Mouse (Mus musculus): ENCODE data around the gene 4930470P17Rik. TPM values are rescaled to one million over a fixed set of nuclear protein-coding genes. Genes with fewer than 3 reads are reported as not detected.

4930470P17Rik gene
- not detected in 2 replicates for total RNA-seq (2014; rRNA removed)
- 0.21 and 0.26 TPM in 2 replicates for polyA plus RNA-seq (2015; fragmentation: Nextera tagmentation; extraction: Ambion mirVana)

DNA sequence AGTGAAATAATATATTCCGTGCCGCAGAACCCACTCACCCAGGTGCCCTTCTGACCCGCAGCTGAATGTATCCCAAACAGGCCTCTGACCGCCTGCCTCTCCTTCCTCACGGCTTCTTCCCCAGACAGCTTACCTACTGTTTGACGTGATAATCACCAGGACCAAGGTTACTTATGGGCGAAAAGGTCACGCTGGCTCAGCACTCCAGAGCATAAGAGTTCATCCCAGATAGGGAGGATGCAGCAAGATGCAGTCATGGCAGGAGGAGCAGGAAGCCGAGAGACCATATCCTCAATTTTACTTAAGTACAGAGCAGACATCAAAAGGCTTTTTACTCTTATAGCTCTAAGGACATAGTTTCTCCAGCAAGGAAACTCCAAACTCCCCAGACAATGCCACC is at the start of gene 4930470P17Rik:
TSS of gene 4930470P17Rik (minus strand) at position 101 of the 400 bp plus-strand sequence.
- Histone ChIP-seq H3K36me3 (ENCODE audit: insufficient read depth, low read length) (no peaks in the 10 kb centered on the region), H3K9me3 (ENCODE audit: low read length) (no peaks in the 10 kb centered on the region), H3K27ac (no peak within 1 kb of the TSS), H3K4me3 (ENCODE audit: low read length) (no peak within 1 kb of the TSS), H3K4me2 (ENCODE audit: low read depth, low read length) (no peak within 1 kb of the TSS), H3K27me3 (ENCODE audit: insufficient read depth, low read length) (no peaks in the 10 kb centered on the region), H3K9ac (replicated peaks; ENCODE audit: low read length) (no peak within 1 kb of the TSS), H3K4me1 (ENCODE audit: insufficient read depth, low read length) (no peaks in the 10 kb centered on the region)
- no peak for ATAC-seq
- 73% methylated on average over 9 of the region's 9 CpGs for WGBS
- no peak for TF ChIP-seq CTCF (IDR thresholded peaks at IDR 0.05; ENCODE audit: low read depth)
- DNase-seq (ENCODE audit: low spot score): no peak

DNA sequence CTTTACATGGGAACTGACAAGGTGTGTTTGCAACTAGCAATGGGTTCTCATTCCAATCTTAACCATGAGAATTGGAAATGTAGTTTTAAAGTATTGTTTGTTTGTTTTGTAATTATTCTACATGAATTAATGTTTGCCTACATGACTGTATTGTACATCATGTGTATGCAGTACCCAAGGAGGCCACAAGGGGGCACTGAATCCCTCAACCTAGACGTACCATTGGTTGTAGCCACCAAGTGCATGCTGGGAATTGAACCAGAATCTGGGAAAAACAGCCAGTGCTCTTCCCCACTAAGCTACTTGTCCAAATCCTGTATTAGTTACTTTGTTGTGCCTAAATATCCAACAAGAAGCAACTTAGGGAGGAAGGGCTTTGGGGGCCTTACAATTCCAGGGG is 49.7 kb upstream of the 4930470P17Rik start:
- no peak for DNase-seq (ENCODE audit: low spot score)
- ATAC-seq: no peak
- WGBS: 76% methylated on average over 1 of the region's 1 CpGs

GRCm38 (mm10) chr2:170648542-170648941 is 46.7 kb upstream of the 4930470P17Rik start:
- 39% methylated on average over 11 of the region's 11 CpGs for whole genome bisulfite sequencing
- no peak for DNase-seq (ENCODE audit: low spot score)
- H3K27ac ChIP-seq: no peak overlapping the region
- H3K27me3 ChIP-seq (ENCODE audit: insufficient read depth, low read length): no peaks in the 10 kb centered on the region
- no peak overlapping the region for H3K4me3 ChIP-seq (ENCODE audit: low read length)
- no peak for ATAC-seq
- no peaks in the 10 kb centered on the region for H3K36me3 ChIP-seq (ENCODE audit: insufficient read depth, low read length)
- H3K9ac ChIP-seq (replicated peaks; ENCODE audit: low read length): no peak overlapping the region
- H3K4me2 ChIP-seq (ENCODE audit: low read depth, low read length): no peak overlapping the region
- no peak for TF ChIP-seq CTCF (IDR thresholded peaks at IDR 0.05; ENCODE audit: low read depth)
- H3K4me1 ChIP-seq (ENCODE audit: insufficient read depth, low read length): no peaks in the 10 kb centered on the region
- H3K9me3 ChIP-seq (ENCODE audit: low read length): no peaks in the 10 kb centered on the region

More for the DNA sequence above, 49.7 kb upstream of the 4930470P17Rik start:
- TF ChIP-seq CTCF (IDR thresholded peaks at IDR 0.05; ENCODE audit: low read depth): peak; percentile 50
- no peaks in the 10 kb centered on the region for H3K27me3 ChIP-seq (ENCODE audit: insufficient read depth, low read length)
- no peak overlapping the region for H3K4me2 ChIP-seq (ENCODE audit: low read depth, low read length)
- H3K9ac ChIP-seq (replicated peaks; ENCODE audit: low read length): no peak overlapping the region
- no peak overlapping the region for H3K27ac ChIP-seq
- H3K36me3 ChIP-seq (ENCODE audit: insufficient read depth, low read length): no peaks in the 10 kb centered on the region
- H3K9me3 ChIP-seq (ENCODE audit: low read length): no peaks in the 10 kb centered on the region
- H3K4me3 ChIP-seq (ENCODE audit: low read length): no peak overlapping the region
- no peaks in the 10 kb centered on the region for H3K4me1 ChIP-seq (ENCODE audit: insufficient read depth, low read length)

- no peaks in the 10 kb centered on the region for H3K27me3 ChIP-seq (ENCODE audit: insufficient read depth, low read length)
- H3K4me1 ChIP-seq (ENCODE audit: insufficient read depth, low read length): peaks cover 7% of the 10 kb centered on the region
- WGBS: 94% methylated on average over 6 of the region's 6 CpGs
- no peaks in the 10 kb centered on the region for H3K36me3 ChIP-seq (ENCODE audit: insufficient read depth, low read length)
- H3K9me3 ChIP-seq (ENCODE audit: low read length): no peaks in the 10 kb centered on the region
- H3K27ac ChIP-seq: no peak overlapping the region
- H3K9ac ChIP-seq (replicated peaks; ENCODE audit: low read length): no peak overlapping the region
- no peak for TF ChIP-seq CTCF (IDR thresholded peaks at IDR 0.05; ENCODE audit: low read depth)
- DNase-seq (ENCODE audit: low spot score) (no peak), ATAC-seq (no peak)
- H3K4me2 ChIP-seq (ENCODE audit: low read depth, low read length): no peak overlapping the region
- H3K4me3 ChIP-seq (ENCODE audit: low read length): no peak overlapping the region
Observed at GRCm38 (mm10) chr2:170646201-170646600, 44.4 kb upstream of the 4930470P17Rik start.

DNA sequence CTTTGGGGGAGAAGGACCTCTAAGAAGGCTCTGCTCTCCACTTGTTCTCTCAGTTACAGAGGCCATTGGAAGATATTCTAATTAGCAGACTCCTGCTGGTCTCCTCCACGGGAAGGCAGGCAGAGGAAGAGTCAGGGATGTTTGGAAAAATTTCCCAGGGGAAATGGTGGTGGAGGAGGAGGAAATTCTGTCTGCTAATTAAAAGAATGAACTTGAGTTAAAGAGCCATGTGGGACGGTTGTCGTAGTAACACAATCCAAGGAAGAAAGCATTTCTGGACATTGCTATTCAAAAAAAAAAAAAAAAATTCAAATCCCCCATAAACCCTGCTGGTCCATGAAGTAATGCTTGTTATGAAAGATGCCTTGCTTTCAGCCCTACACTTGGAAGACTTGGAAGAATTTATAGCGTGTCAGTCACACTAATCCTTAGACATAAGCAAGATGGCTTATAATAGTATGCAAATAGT is 40.6 kb upstream of the 4930470P17Rik start:
- no peak overlapping the region for H3K27ac ChIP-seq
- H3K9ac ChIP-seq (replicated peaks; ENCODE audit: low read length): no peak overlapping the region
- DNase-seq (ENCODE audit: low spot score) (peak; percentile 45), ATAC-seq (peak; percentile 59; the same call in 1 of the 2 replicates)
- H3K27me3 ChIP-seq (ENCODE audit: insufficient read depth, low read length): no peaks in the 10 kb centered on the region
- 7% methylated on average over 4 of the region's 4 CpGs for WGBS
- no peak overlapping the region for H3K4me2 ChIP-seq (ENCODE audit: low read depth, low read length)
- no peak overlapping the region for H3K4me3 ChIP-seq (ENCODE audit: low read length)
- H3K36me3 ChIP-seq (ENCODE audit: insufficient read depth, low read length): no peaks in the 10 kb centered on the region
- TF ChIP-seq CTCF (IDR thresholded peaks at IDR 0.05; ENCODE audit: low read depth): no peak
- no peaks in the 10 kb centered on the region for H3K9me3 ChIP-seq (ENCODE audit: low read length)
- H3K4me1 ChIP-seq (ENCODE audit: insufficient read depth, low read length): peaks cover 14% of the 10 kb centered on the region

DNA sequence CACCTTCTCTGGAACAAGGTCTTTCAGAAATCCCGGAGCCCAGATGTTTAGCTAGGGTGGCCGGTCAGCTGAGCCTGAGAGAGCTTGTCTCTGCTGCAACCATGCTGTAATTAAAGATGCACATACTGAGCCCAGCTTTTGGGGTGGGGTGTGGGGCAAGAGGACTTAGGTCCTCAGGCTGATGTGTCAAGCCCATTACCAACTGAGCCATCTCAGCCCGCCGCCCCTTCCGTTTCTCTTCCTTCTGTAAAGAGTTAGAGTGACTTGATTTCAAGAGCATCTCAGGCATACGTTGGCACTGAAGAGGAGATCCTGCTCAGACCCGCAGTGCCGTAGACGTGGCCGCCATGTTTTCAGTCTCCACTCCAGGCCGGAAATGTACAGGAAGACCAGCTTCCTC is 38.5 kb upstream of the 4930470P17Rik start:
- Histone ChIP-seq H3K4me2 (ENCODE audit: low read depth, low read length) (no peak overlapping the region), H3K9ac (replicated peaks; ENCODE audit: low read length) (no peak overlapping the region), H3K36me3 (ENCODE audit: insufficient read depth, low read length) (no peaks in the 10 kb centered on the region), H3K27ac (no peak overlapping the region), H3K4me3 (ENCODE audit: low read length) (no peak overlapping the region), H3K4me1 (ENCODE audit: insufficient read depth, low read length) (peaks cover 14% of the 10 kb centered on the region), H3K9me3 (ENCODE audit: low read length) (no peaks in the 10 kb centered on the region), H3K27me3 (ENCODE audit: insufficient read depth, low read length) (no peaks in the 10 kb centered on the region)
- no peak for DNase-seq (ENCODE audit: low spot score)
- no peak for ATAC-seq
- no peak for TF ChIP-seq CTCF (IDR thresholded peaks at IDR 0.05; ENCODE audit: low read depth)
- 90% methylated on average over 11 of the region's 11 CpGs for WGBS

GRCm38 (mm10) chr2:170638746-170639145 is 36.9 kb upstream of the 4930470P17Rik start:
- no peak overlapping the region for H3K27ac ChIP-seq
- peaks cover 14% of the 10 kb centered on the region for H3K4me1 ChIP-seq (ENCODE audit: insufficient read depth, low read length)
- no peak for ATAC-seq
- no peaks in the 10 kb centered on the region for H3K27me3 ChIP-seq (ENCODE audit: insufficient read depth, low read length)
- no peak for TF ChIP-seq CTCF (IDR thresholded peaks at IDR 0.05; ENCODE audit: low read depth)
- no peaks in the 10 kb centered on the region for H3K36me3 ChIP-seq (ENCODE audit: insufficient read depth, low read length)
- H3K9me3 ChIP-seq (ENCODE audit: low read length): no peaks in the 10 kb centered on the region
- H3K4me3 ChIP-seq (ENCODE audit: low read length): no peak overlapping the region
- 0 out of 2 replicates have a peak overlapping the region, but pooled peaks have one; percentile 1 for H3K9ac ChIP-seq (replicated peaks; ENCODE audit: low read length)
- peak; percentile 59 for DNase-seq (ENCODE audit: low spot score)
- H3K4me2 ChIP-seq (ENCODE audit: low read depth, low read length): peak overlapping the region; percentile 33
- WGBS: 30% methylated on average over 8 of the region's 8 CpGs

All from hindbrain, postnatal 0 days (tissue).